Mouse (Mus musculus): ENCODE results near the gene Gm10643. TPM values are rescaled to one million over a fixed set of nuclear protein-coding genes. Genes with fewer than 3 reads are reported as not detected.

Gm10643 gene
- polyA plus RNA-seq, 1 experiment from 2014 or later, result 2.2 TPM

DNA sequence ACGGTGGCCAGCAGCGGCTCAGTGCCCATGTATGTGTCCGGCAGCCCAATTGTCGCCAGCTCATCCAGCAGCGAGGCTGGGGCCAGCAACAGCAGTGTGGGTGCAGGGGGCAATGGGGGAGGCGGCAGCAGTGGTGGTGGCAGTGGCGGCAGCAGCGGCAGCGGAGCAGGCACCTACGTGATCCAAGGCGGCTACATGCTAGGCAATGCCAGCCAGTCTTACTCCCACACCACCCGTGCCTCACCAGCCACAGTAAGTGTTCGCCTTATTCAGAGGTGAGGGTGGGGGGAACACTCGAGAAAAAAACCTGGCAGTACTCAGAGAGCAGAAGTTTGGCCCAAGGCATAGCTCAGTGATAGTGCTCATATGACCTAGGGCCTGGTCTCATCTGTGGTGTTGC, 22.9 kb upstream of the Gm10643 start:
- peaks cover 84% of the 10 kb centered on the region for H3K36me3 ChIP-seq

DNA sequence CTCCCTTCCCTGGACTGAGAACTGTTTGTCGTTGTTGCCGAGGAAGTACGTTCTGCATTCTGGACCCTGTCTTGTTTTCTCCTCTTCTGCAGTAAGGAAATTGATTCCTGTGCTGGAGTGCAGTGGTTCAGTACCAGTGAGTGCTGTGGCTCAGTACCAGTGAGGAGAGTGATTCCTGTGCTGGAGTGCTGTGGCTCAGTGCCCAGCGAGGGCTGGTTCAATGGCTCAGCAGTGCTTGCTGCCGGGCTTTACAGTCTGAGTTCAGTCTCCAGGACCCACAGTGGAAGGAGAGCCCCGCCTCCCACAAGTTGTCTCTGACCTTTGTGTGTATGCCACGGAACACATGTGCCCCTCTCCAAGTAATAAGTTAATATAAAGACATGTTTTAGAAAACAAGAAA, 22.2 kb upstream of the Gm10643 start:
- Histone ChIP-seq H3K9me3 (no peaks in the 10 kb centered on the region), H3K4me3 (no peak overlapping the region), H3K27ac (no peak overlapping the region), H3K36me3 (peaks cover 84% of the 10 kb centered on the region), H3K4me1 (peaks cover 9% of the 10 kb centered on the region), H3K9ac (no peak overlapping the region), H3K4me2 (replicated peaks) (no peak overlapping the region), H3K27me3 (replicated peaks) (no peaks in the 10 kb centered on the region)
- 89% methylated on average over 7 of the region's 7 CpGs for WGBS
- no peak for ATAC-seq (ENCODE audit: low FRiP score, low read depth)

More for the DNA sequence above, 22.9 kb upstream of the Gm10643 start:
- Histone ChIP-seq H3K4me2 (replicated peaks) (no peak overlapping the region), H3K9ac (no peak overlapping the region), H3K27me3 (replicated peaks) (no peaks in the 10 kb centered on the region), H3K9me3 (no peaks in the 10 kb centered on the region), H3K27ac (no peak overlapping the region), H3K4me3 (no peak overlapping the region), H3K4me1 (peaks cover 9% of the 10 kb centered on the region)
- ATAC-seq (ENCODE audit: low FRiP score, low read depth), result no peak
- 94% methylated on average over 14 of the region's 14 CpGs for WGBS

DNA sequence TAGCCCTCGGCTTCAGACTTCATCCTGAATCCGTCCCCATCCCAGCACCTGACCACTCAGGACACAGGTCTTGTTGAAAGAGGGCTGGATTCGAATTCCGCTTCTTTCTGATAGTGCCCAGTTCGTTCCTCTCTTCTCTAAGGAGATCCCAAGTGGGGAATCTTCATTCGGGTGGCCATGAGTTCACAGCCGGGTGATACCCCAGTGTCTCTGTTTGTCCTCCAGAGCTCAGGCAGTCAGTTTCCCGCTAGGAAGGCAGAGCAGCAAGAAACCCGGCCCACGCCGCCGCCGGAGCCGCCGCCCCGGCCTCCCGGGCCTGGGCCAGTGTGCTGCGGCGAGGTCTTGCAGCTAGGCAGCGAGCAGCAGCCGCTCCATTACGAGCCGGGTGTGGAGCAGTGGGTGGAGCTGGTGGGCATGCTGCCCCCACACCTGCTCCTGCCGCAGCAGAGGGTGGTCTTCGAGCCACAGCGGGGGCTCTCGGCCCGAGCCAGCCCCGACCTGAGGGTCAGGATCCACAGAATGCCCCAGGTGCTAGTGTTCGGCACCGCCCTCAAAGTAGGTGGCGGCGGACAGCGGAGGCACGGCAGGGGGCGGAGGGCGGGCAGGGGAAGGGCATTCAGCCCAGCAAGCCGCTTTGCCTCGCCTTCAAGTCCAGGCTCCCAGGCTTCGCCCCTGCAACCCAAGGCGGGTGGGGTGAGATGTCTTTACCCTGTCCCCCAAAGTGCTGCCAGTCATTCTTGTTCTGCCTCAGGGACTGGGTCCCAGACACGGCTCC, 19.6 kb upstream of the Gm10643 start:
- Histone ChIP-seq H3K27ac (no peak overlapping the region), H3K9ac (peak overlapping the region; percentile 42; the same call in 1 of the 2 replicates), H3K4me3 (no peak overlapping the region), H3K27me3 (replicated peaks) (no peaks in the 10 kb centered on the region), H3K4me1 (peaks cover 9% of the 10 kb centered on the region), H3K9me3 (no peaks in the 10 kb centered on the region), H3K4me2 (replicated peaks) (peak overlapping the region; percentile 31; the same call in 1 of the 2 replicates), H3K36me3 (peaks cover 77% of the 10 kb centered on the region)
- WGBS, result 34% methylated on average over 42 of the region's 42 CpGs
- 0 out of 2 replicates have a peak, but pooled peaks have one; percentile 43 for ATAC-seq (ENCODE audit: low FRiP score, low read depth)

DNA sequence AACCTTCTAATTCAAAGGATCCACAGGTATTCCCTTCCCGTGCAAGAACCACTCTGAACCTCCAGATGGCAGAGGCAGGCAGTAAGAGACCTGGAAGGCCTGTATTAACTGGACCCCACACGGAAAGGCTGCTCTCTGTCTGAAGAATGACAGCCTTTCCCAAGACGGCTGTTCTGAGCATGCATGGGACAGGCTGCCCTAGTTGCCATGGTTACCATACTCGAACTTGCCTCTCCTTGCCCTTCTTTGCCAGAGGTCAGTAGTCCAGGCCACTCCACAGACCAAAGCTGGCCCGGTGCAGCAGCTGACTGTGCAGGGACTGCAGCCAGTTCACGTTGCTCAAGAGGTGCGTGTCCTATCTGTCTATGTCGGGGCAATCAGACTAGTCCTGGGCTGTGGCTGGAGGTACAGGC, 18.9 kb upstream of the Gm10643 start:
- 26% methylated on average over 8 of the region's 8 CpGs for WGBS
- Histone ChIP-seq H3K4me1 (peaks cover 9% of the 10 kb centered on the region), H3K27me3 (replicated peaks) (no peaks in the 10 kb centered on the region), H3K9ac (no peak overlapping the region), H3K36me3 (peaks cover 75% of the 10 kb centered on the region), H3K4me3 (no peak overlapping the region), H3K27ac (no peak overlapping the region), H3K9me3 (no peaks in the 10 kb centered on the region), H3K4me2 (replicated peaks) (no peak overlapping the region)
- no peak; the same call in 1 of the 2 replicates for ATAC-seq (ENCODE audit: low FRiP score, low read depth)

DNA sequence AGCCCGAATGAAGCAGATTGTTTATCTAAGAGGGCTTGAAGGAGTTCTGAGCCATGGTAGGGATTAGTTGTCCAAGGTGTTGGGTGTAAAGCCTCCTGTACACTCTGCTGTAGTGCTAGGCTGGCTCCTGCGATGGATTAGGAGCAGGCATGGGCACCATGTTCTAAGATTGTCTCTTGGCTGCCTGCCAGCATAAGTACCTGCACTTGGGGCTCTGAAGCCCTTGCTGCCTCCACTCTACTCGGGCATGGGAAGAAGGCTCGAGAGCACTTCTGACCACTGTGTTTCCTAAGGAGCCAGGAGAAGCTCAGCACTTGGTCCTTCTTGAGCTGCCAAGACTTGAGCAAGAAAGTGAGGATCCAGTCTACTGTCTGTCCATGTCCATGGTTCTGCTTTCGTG, 14.3 kb upstream of the Gm10643 start:
- H3K36me3 ChIP-seq, result peaks cover 63% of the 10 kb centered on the region
- H3K4me1 ChIP-seq, result peaks cover 2% of the 10 kb centered on the region; the same call in 1 of the 2 replicates
- no peak overlapping the region for H3K27ac ChIP-seq
- 94% methylated on average over 5 of the region's 5 CpGs for WGBS
- no peak overlapping the region for H3K4me3 ChIP-seq
- no peaks in the 10 kb centered on the region for H3K9me3 ChIP-seq
- no peak for ATAC-seq (ENCODE audit: low FRiP score, low read depth)
- no peaks in the 10 kb centered on the region for H3K27me3 ChIP-seq (replicated peaks)
- H3K9ac ChIP-seq, result no peak overlapping the region
- no peak overlapping the region for H3K4me2 ChIP-seq (replicated peaks)

DNA sequence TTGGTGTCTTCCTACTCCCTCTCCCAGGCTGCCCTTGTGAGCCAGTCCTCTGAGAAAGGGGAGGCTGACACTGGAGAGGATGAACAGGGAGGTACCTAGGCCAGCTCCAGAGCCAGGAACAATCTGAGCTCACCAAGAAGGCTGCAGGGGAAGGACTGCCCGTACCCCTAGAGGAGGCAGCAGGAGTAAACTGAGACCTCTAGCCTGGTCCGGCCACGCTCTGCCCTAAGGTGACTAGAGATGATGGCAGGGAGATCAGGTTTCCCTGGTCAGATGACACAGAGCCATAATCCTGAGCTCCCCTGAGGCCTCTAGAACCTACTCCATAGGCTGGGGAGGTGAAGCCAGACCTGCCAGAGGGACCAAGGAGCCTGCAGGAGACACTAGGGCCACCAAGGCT, 11.9 kb upstream of the Gm10643 start:
- Histone ChIP-seq H3K4me2 (replicated peaks) (no peak overlapping the region), H3K4me1 (peaks cover 21% of the 10 kb centered on the region), H3K36me3 (peaks cover 41% of the 10 kb centered on the region), H3K9me3 (no peaks in the 10 kb centered on the region), H3K4me3 (no peak overlapping the region), H3K9ac (no peak overlapping the region), H3K27me3 (replicated peaks) (no peaks in the 10 kb centered on the region), H3K27ac (no peak overlapping the region)
- ATAC-seq (ENCODE audit: low FRiP score, low read depth), result no peak
- 80% methylated on average over 3 of the region's 3 CpGs for WGBS

DNA sequence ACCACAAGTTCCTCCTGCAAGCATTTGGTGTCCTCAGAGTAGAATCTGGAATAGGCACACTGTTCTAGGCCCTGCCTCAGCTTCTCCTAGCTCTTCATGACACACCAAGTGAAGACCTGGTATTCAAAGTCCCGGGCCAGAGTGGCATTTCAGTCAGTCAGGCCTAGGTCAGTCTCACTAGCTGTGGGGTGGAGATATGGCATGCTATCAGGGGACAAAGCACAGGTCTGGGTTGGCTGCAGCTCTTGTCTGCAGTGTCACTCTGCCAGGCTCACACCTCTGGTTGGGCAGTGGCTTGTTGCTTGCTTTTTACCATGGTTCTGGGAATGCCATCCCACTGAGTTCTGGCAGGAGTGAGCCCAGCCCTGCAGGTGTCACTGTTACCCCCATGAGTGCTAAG, 11.5 kb upstream of the Gm10643 start:
- Histone ChIP-seq H3K4me3 (no peak overlapping the region), H3K27ac (no peak overlapping the region), H3K27me3 (replicated peaks) (no peaks in the 10 kb centered on the region), H3K9me3 (no peaks in the 10 kb centered on the region), H3K36me3 (peaks cover 41% of the 10 kb centered on the region), H3K4me2 (replicated peaks) (no peak overlapping the region), H3K4me1 (peaks cover 26% of the 10 kb centered on the region), H3K9ac (no peak overlapping the region)
- WGBS, result 84% methylated on average over 1 of the region's 1 CpGs
- ATAC-seq (ENCODE audit: low FRiP score, low read depth), result no peak

DNA sequence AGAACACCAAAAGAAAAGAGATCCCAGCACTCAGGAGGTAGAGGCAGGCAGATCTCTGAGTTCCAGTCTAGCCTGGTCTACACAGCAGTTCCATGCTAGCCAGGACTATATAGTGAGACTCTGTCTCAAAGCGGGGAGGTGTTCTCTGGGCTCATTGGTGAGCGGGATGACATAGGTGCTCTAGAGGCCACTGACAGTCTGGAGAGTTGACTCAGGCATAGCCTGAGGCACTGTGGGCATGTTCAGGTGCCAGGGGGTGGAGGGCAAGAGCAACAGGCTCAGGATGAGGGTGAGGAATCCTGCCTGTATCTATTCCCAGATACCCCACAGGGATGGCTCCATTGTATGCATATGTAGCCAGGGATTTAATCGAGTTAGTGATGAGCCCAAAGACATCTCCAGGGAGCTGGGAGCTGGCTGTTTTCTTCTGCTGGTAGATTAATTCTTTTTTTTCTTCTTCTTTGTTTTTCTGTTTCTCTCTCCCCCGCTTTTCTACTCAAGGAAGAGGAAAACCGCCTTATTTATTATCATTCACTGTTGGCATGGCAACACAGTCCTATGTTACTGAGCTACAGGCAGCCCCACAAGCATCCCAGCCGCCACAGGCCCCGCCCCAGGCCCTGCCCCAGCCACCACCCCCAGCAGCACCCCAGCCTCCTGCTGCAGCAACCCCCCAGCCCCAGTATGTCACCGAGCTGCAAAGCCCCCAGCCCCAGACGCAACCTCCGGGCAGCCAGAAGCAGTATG, 8.5 kb upstream of the Gm10643 start:
- Histone ChIP-seq H3K36me3 (peaks cover 21% of the 10 kb centered on the region), H3K9me3 (no peaks in the 10 kb centered on the region), H3K27me3 (replicated peaks) (no peaks in the 10 kb centered on the region), H3K4me3 (no peak overlapping the region), H3K9ac (peak overlapping the region; percentile 26; the same call in 1 of the 2 replicates), H3K4me2 (replicated peaks) (0 out of 2 replicates have a peak overlapping the region, but pooled peaks have one; percentile 12), H3K4me1 (peaks cover 43% of the 10 kb centered on the region), H3K27ac (0 out of 2 replicates have a peak overlapping the region, but pooled peaks have one; percentile 17)
- ATAC-seq (ENCODE audit: low FRiP score, low read depth), result no peak
- 54% methylated on average over 10 of the region's 10 CpGs for WGBS

DNA sequence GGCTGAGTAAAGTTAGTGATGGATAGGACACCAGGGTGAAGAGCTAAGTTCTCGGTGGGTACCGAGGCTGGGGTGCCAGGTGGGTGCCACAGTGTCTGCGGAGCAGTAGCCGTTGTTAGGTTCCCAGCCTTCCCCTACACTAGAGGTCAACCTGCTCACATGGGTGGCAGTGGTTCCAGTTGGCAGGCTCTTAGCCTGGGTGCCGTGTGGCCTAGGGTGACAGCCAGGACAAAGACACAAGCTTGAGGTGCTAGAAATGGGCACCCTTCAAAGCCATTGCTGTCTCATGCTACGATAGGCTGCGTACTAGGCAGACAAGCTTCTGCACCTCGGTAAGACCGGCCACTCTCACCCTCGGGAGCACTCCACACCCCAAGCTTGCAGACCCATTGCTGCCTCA, 7.4 kb upstream of the Gm10643 start:
- peak overlapping the region; percentile 8; the same call in 1 of the 2 replicates for H3K9ac ChIP-seq
- no peaks in the 10 kb centered on the region for H3K27me3 ChIP-seq (replicated peaks)
- H3K27ac ChIP-seq, result no peak overlapping the region
- peaks cover 53% of the 10 kb centered on the region for H3K4me1 ChIP-seq
- H3K4me2 ChIP-seq (replicated peaks), result no peak overlapping the region
- WGBS, result 90% methylated on average over 10 of the region's 10 CpGs
- ATAC-seq (ENCODE audit: low FRiP score, low read depth), result no peak
- H3K9me3 ChIP-seq, result no peaks in the 10 kb centered on the region
- H3K36me3 ChIP-seq, result peaks cover 19% of the 10 kb centered on the region
- no peak overlapping the region for H3K4me3 ChIP-seq

DNA sequence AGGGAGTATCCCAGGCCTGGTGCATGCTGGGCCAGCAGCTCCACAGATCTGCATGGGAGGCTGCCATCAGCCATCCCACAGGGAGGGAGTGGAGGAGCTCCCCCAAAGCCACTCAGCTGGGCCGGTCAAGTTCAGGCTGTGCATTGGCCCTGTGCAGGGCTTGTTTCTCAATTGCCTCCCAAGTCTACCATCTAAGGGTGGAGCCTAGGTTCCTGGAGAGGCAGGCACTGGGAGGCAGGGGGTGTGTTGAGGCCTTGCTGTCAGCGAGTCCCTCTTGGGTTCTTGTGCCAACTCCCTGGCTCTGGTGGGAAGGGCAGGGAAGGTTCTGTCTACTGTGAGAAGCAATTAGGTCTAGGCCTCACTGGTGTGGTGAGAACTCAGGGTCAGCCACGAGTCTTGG, 7.0 kb upstream of the Gm10643 start:
- WGBS, result 76% methylated on average over 3 of the region's 3 CpGs

DNA sequence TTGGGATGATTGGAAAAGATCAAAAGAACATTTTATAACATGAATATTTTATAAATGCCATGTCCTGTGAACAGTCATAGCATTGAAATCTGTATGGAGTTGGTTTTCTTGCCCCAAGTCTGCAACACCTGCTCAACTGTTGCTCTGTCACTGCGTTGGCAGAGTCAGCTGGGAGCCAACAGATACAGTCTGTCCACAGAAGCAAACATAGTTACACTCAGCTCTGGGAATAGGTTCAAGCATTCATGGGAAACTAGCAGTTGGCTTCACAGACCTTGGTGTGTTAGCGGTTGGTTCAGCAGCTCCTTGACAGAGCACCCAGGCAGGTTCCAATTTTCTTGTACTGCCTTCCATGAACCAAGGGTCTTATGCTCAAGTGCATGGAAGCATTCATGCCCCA, 5.7 kb upstream of the Gm10643 start:
- H3K9ac ChIP-seq, result no peak overlapping the region
- H3K4me1 ChIP-seq, result peaks cover 53% of the 10 kb centered on the region

More for the DNA sequence above, 7.0 kb upstream of the Gm10643 start:
- Histone ChIP-seq H3K27ac (no peak overlapping the region), H3K9ac (peak overlapping the region; percentile 8; the same call in 1 of the 2 replicates), H3K27me3 (replicated peaks) (no peaks in the 10 kb centered on the region), H3K4me1 (peaks cover 53% of the 10 kb centered on the region), H3K36me3 (peaks cover 16% of the 10 kb centered on the region), H3K4me3 (no peak overlapping the region), H3K9me3 (no peaks in the 10 kb centered on the region), H3K4me2 (replicated peaks) (no peak overlapping the region)
- no peak for ATAC-seq (ENCODE audit: low FRiP score, low read depth)

DNA sequence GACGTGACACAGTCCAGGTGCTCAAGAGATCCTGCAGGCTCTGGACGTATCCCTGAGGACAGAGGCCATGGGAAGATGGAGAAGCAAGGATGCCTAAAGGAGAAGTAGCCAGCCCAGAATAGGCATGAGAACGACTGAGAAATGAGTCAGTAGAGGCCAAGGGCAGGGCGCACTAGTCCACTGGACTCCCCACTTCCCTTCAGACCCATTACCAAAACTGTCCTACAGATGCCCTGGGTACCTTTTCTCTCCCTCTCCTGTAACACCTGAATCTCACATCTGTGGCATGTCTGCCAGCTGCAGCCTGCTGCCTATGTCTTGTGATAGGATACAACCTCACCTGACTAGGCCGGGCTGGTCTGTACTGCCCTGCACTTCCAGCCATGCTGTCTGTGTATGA, 5.3 kb upstream of the Gm10643 start:
- Histone ChIP-seq H3K36me3 (peaks cover 3% of the 10 kb centered on the region), H3K27ac (no peak overlapping the region), H3K9ac (no peak overlapping the region), H3K4me1 (peaks cover 53% of the 10 kb centered on the region), H3K4me3 (no peak overlapping the region), H3K27me3 (replicated peaks) (no peaks in the 10 kb centered on the region), H3K9me3 (no peaks in the 10 kb centered on the region), H3K4me2 (replicated peaks) (no peak overlapping the region)
- ATAC-seq (ENCODE audit: low FRiP score, low read depth), result no peak
- WGBS, result 88% methylated on average over 5 of the region's 5 CpGs

More for the DNA sequence above, 5.7 kb upstream of the Gm10643 start:
- Histone ChIP-seq H3K4me3 (no peak overlapping the region), H3K36me3 (peaks cover 7% of the 10 kb centered on the region), H3K9me3 (no peaks in the 10 kb centered on the region), H3K27ac (no peak overlapping the region), H3K4me2 (replicated peaks) (no peak overlapping the region), H3K27me3 (replicated peaks) (no peaks in the 10 kb centered on the region)
- ATAC-seq (ENCODE audit: low FRiP score, low read depth), result no peak
- 91% methylated on average over 2 of the region's 2 CpGs for WGBS
